Mouse (Mus musculus) cerebellum, adult 2 months (tissue): ENCODE data around the gene Sh3pxd2a. TPM values are rescaled to one million over a fixed set of nuclear protein-coding genes. Genes with fewer than 3 reads are reported as not detected.

Source experiments
- DNase-seq, 2 experiments: peaks; one replicate each; pipeline ENCODE4 v3.0.0; 2021
- H3K27ac ChIP-seq: fragments of 200-500 bp; 2 replicates; pipeline ENCODE4 v1.5.1; 2012; ENCODE audit warnings: low read length, control low read depth, inconsistent platforms; ENCODE audit not compliant: insufficient read depth
- H3K27me3 ChIP-seq: fragments of 200-500 bp; 2 replicates; pipeline ENCODE4 v1.6.1; 2012; ENCODE audit warnings: inconsistent platforms, mild to moderate bottlenecking, low read length, moderate library complexity; ENCODE audit not compliant: control insufficient read depth, insufficient read depth
- H3K4me1 ChIP-seq: fragments of 200-500 bp; 2 replicates; pipeline ENCODE4 v1.6.1; 2011; ENCODE audit warnings: low read length; ENCODE audit not compliant: control insufficient read depth, insufficient read depth
- H3K4me3 ChIP-seq: fragments of 200-500 bp; replicated peaks from 2 replicates; pipeline ENCODE3; 2011; ENCODE audit warnings: mild to moderate bottlenecking, low read depth, low read length, control low read depth; ENCODE audit not compliant: insufficient read depth
- CTCF ChIP-seq: fragments of 200-500 bp; IDR thresholded peaks from 2 replicates; pipeline ENCODE4 v1.5.1; 2011; ENCODE audit warnings: low read depth, mild to moderate bottlenecking, control low read depth, low read length, moderate library complexity, borderline replicate concordance; ENCODE audit not compliant: insufficient read depth
- POLR2A ChIP-seq: fragments of 200-500 bp; IDR thresholded peaks from 2 replicates; pipeline ENCODE4 v1.6.1; 2011; ENCODE audit warnings: low read length, control low read depth, borderline replicate concordance; ENCODE audit not compliant: insufficient read depth
- WGBS: fragments of 180-500 bp; shearing (Covaris S2); methylation state at CpG from one replicate; pipeline ENCODE4 v1.1.7; 2018; 5-methylcytosine and 5-hydroxymethylcytosine counted together
- polyA plus RNA-seq: library from polyadenylated mRNA; depleted of rRNA; stranded (reverse); fragments of >200 nt; gene quantifications from 2 replicates; pipeline ENCODE4 v1.2.3, GENCODE M21; 2012

The Sh3pxd2a gene
- polyA plus RNA-seq, 1 experiment, result 7.9 TPM

DNA sequence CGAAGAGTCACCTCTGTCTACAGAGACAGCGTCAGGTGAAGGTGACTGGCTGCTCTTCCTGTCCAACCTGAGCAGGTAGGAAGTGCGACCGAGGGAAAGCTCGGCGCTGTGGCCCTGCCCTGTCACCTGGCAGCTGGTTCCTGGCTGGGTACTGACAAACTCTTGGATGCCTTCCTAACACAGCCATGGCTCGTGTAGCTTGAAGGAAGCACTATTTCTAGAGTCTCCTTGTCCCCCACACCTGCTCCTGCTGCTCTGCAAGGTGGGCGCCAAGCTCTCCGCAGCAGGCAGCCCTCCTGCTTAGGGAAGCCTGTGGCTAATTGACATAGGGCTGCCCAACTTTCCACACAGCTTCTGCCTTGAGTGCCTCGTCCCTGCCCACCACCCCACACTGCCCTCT, 158.8 kb downstream of the Sh3pxd2a start:
- 22% methylated on average over 10 of the region's 10 CpGs for WGBS
- TF ChIP-seq POLR2A, result no peak
- TF ChIP-seq CTCF, result no peak
- Histone ChIP-seq H3K27me3 (no peaks in the 10 kb centered on the region), H3K4me3 (no peak overlapping the region), H3K4me1 (peaks cover 32% of the 10 kb centered on the region), H3K27ac (no peak overlapping the region)
- peak; percentile 61 to 75 for DNase-seq

DNA sequence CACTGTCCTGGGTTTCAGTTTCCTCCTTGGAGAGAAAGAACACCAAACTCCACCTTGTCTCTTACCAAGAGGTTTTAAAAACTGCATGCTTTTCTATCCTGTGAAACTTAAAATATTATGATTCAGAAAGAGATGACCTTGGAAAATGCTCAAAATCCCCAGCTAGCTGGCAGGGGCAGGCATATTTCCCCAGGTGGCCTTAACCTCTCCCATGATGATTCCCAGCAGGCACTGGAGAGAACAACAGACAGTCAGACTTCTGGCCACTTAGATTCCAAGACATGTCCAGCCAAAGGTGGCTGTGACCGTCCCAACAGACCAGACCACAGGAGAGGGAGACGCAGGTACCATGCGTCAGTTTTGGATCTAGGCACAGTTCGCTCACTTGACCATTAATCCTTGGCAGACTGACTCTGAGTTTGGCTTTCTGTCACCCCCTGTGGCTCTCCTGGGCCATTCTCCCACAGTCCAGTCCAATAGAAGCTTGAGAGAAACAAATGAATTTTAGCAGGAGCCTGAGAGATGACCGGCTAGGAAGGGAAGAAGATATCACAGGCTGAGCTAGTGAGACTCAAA, 159.9 kb downstream of the Sh3pxd2a start:
- peak; percentile 82 to 86 for DNase-seq
- Histone ChIP-seq H3K4me3 (no peak overlapping the region), H3K4me1 (peaks cover 32% of the 10 kb centered on the region), H3K27me3 (no peaks in the 10 kb centered on the region), H3K27ac (no peak overlapping the region)
- TF ChIP-seq CTCF (no peak), POLR2A (no peak)
- 11% methylated on average over 5 of the region's 5 CpGs for WGBS

DNA sequence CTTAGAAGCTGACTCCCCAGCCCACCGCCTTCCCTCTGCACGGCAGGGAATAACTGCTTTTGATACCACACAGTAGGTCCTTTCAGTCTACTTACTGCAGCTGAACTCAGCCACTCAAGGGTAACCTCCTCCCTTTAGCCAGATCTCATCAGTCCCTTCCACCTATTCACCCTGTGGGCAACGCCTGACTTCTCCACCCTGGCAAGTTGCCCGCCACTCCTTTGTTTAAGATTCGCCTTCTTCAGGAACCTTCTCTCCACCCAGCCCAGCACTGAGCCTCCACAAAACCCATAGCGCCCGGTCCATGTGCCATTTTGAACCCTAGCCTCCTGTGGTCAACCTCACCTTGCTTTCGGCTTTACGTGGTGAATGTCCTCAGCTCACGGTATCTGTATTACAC, 161.1 kb downstream of the Sh3pxd2a start:
- no peak for TF ChIP-seq POLR2A
- TF ChIP-seq CTCF, result no peak
- Histone ChIP-seq H3K27ac (no peak overlapping the region), H3K4me3 (no peak overlapping the region), H3K27me3 (no peaks in the 10 kb centered on the region), H3K4me1 (peaks cover 32% of the 10 kb centered on the region)
- 96% methylated on average over 10 of the region's 10 CpGs for WGBS
- DNase-seq, result no peak

DNA sequence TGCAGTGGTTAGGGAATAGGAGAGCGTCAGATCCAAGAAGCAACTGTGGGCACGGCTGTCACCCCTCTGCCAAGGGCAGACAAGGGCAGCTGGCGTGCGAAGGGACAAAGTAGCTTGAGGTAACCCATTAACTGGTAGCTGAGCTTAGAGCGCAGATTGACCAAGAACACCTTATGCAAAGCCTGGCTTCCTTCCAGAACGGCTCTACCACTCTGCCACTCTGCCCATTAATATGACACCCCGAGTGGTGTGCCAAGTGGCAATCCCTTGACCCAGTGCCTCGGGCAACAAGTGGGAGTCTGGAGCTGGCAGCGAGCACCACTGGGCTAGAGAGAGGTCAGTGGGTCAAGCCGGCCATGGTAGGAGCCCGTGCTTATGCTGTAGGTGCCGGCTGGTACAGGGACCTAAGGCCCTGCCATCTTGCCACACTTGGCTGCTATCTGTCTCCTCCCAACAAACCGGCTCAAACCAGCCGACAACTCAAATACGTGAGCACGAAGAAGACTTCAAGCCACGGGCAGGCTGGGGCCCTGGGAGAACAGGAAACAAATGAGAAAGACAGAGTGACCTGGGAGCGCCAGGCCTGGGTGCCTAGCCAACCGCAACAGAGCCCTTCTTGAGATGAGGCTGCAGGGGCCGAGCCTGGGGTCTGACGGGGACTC, 161.9 kb downstream of the Sh3pxd2a start:
- no peaks in the 10 kb centered on the region for H3K27me3 ChIP-seq
- no peak for DNase-seq
- no peak overlapping the region for H3K27ac ChIP-seq
- TF ChIP-seq POLR2A, result no peak
- TF ChIP-seq CTCF, result no peak
- WGBS, result 69% methylated on average over 21 of the region's 21 CpGs
- H3K4me3 ChIP-seq, result no peak overlapping the region
- H3K4me1 ChIP-seq, result peaks cover 32% of the 10 kb centered on the region

DNA sequence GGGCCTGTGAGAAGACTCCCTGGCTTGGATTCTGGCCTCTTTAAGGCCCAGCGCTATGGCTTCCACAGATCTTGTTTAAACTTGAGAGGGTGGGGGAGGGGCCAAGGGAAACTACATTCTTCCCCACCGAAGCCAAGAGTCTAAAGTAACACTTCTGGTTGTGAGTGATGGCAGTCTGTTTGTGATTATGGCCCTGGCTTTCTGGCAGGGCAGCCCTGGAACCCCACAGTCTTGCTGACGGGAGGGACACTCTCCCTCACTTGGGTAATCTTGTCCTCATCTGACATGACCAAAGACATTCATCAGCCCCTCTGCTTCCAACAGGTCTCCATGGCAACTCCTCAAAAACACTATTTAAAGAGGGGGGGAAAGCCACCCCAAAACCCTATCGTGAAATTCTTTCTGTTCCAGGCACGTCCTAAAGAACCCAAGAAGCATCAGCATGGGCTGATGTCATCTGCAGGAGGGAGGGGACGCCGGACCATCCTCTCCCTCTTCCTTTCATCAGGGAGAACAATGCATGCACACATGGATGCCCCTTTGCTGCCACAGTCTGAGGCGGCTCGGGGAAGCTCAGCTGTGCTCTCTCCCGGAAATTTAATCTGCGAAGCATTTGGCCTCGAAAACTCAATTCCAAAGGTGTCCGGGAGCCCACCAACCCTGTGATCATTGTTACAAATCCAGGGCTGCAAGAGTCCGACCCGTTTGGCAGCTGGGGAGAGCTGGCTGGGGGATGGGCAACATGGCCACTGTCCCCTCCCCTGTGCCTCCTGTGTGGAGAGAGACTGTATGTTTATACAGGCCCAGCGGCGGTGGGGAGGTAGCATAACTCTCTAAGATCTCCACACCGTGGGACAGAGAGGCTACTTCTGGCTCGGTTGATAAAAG, 162.7 kb downstream of the Sh3pxd2a start:
- peaks cover 30% of the 10 kb centered on the region for H3K4me1 ChIP-seq
- DNase-seq, result no peak
- no peak overlapping the region for H3K4me3 ChIP-seq
- no peaks in the 10 kb centered on the region for H3K27me3 ChIP-seq
- no peak overlapping the region for H3K27ac ChIP-seq
- 61% methylated on average over 19 of the region's 19 CpGs for WGBS
- no peak for TF ChIP-seq POLR2A
- no peak for TF ChIP-seq CTCF

DNA sequence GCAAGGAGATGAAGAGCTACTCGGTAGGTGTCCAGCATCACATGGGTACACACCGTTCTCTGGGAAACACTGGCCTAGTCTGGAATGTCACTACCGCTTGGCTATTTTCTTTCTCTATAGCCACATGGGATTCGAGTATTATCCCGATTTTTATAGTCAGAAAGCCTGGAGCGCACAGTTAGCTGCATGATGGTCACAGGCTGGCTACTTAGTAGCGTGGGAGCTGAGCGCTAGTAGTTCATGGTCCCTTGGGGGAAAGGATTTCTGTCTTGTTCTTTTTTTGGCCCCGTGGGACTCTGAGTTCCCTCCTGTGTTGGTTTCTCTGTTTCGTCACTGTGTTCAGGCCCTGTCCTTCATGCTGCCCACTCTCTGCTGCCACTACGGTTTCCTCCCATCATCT, 166.1 kb downstream of the Sh3pxd2a start:
- no peak overlapping the region for H3K27ac ChIP-seq
- no peaks in the 10 kb centered on the region for H3K27me3 ChIP-seq
- WGBS, result 91% methylated on average over 11 of the region's 11 CpGs
- H3K4me3 ChIP-seq, result no peak overlapping the region
- DNase-seq, result no peak
- H3K4me1 ChIP-seq, result peaks cover 9% of the 10 kb centered on the region
- TF ChIP-seq CTCF, result no peak
- no peak for TF ChIP-seq POLR2A

DNA sequence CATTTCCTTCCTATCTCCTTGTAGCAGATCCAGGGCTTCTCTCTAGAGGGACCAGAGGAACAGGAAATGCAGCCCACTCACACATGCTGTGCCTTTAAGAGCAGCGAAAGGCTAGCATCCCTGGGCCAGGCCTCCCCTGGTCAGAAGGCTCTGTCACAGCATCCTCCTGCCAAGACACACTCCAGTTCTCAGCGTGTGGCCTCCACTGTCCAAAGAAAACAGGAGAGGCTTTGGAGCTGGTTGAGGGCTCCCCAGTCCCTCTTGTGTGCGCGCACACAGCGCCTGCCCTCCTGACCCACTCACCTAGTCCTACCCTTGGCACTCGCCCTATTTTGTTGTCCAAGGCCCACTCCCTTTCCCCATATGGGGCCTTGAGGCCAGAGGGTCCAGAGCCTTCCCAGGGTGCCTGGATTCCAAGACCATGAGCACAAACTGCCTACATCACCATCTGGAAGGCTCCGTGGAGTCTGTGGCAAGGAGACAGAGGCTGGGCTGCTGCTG, 171.7 kb downstream of the Sh3pxd2a start:
- TF ChIP-seq POLR2A, result no peak
- no peak for TF ChIP-seq CTCF
- 6% methylated on average over 7 of the region's 7 CpGs for WGBS
- no peaks in the 10 kb centered on the region for H3K27me3 ChIP-seq
- peak; percentile 85 to 89 for DNase-seq
- no peak overlapping the region for H3K27ac ChIP-seq
- H3K4me1 ChIP-seq, result peaks cover 35% of the 10 kb centered on the region
- no peak overlapping the region for H3K4me3 ChIP-seq

DNA sequence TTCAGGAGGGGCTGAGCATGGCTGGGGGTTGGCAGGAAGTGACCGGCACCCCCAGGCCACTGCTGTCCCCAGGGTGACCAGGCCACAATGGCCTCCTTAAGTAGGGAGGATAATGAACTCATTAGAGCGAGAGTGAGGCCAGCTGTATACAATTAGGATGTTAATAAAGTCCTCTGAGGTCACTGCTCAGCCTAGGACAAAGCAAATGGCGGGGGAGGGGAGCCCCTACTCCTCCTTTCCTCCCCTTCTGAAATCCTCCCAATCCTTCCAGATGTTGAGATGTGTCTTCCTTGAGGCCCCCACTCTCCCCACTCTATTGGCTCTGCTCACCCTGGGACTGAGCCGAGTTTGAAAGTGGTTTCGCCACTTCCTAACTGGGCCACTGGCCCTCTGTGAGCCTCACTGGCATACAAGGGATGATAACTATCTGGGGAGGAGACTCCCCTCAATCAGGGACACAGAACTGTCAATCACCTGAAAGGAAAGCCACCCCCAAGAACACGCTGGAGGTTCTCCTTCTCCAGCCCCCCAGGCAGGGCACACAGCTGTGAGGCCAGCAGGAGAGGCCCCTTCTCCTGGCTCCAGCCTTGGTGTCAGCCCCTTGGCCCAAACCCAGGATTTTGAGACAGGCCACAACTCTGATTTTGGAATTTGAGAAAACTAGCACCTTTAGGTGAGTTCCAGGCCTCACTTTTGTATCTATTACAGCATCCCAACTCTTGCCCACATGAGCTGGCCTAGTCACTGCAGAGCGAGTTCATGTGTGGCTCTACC, 172.7 kb downstream of the Sh3pxd2a start:
- Histone ChIP-seq H3K4me1 (peaks cover 35% of the 10 kb centered on the region), H3K27ac (0 out of 2 replicates have a peak overlapping the region, but pooled peaks have one; percentile 16), H3K27me3 (no peaks in the 10 kb centered on the region), H3K4me3 (no peak overlapping the region)
- 75% methylated on average over 7 of the region's 7 CpGs for WGBS
- no peak for DNase-seq
- TF ChIP-seq CTCF (no peak), POLR2A (no peak)
